Mouse (Mus musculus): ENCODE results near the gene Cdyl. TPM values are rescaled to one million over a fixed set of nuclear protein-coding genes. Genes with fewer than 3 reads are reported as not detected.
"Not testable (repeated sequence)": the region's sequence is repeated elsewhere in the genome, so short reads cannot be mapped to it uniquely, and the experiment has no call there.

The Cdyl gene
- total RNA-seq, 2 experiments from 2014 or later = 20.5 to 26.4 TPM

DNA sequence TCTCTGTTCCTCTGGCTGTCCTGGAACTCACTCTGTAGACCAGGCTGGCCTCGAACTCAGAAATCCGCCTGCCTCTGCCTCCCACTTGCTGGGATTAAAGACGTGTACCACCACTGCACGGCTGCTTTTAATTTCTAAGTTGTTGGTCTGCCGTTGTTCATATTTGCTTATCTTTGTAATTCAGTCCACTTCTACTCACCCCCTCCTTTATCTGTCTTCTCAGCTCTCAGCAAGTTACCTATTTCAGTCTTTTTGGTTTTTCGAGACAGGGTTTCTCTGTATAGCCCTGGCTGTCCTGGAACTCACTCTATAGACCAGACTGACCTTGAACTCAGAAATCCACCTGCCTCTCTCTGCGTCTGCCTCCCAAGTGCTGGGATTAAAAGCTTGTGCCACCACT lies 176.9 kb downstream of the Cdyl start:
- DNase-seq = not testable (repeated sequence)

DNA sequence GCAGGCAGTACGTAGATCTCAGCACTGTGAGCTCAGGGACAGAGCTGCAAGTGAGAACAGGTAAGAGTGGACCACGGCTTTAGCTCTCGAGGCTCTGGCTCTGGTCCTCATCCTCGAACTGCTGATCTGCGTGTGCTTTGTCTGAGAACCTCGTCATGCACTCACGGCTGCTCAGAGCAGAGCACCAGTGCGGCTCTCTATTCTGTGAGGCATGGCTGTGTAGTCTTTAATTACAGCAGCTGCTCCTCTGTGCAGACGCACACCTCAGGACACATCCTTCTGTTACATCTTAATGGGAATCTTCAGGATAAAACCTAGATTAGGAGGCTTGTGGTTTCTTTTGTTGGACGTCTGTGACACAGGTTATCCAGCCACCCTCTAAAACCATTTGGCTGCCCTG lies 180.5 kb downstream of the Cdyl start:
- no peak for DNase-seq

DNA sequence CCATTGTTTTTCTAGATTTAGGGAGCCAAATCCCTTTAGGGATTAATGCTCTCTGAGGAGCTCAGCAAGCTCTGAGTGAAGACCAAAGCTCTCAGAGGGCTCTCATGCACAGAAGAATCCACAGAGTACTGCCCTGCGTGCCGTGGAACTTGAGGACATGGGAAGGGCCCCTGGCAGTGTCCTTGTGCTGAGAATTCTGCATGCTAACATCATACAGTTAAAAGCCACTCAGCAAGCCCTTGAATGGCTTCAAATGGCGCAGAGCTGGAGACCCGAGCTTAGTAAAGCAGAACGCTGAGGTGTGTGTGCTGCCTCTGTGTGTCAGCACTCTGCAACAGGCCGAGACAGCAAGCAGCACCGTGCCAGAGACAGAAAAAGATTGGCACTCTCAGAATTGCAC lies 183.8 kb downstream of the Cdyl start:
- no peak for DNase-seq

DNA sequence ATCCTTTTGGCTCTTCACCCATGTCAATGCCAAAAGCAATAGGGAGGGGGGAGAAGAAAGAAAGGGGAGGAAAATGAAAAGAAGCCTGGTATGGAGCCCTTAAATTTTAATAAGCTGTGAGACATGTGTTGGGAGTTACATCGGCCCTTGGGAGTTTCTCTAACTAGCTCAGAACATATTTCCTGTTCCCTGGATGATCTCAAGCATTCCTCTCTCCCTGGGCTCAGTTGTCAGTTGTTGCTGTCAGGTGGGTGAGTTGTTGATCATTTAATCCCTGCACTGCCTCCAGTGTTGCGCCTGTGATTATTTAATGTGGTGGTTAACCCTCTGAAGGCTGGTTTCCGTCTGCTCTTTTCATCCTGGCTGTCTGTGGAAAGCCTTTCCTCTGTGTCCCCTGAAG lies 185.7 kb downstream of the Cdyl start:
- no peak for DNase-seq

DNA sequence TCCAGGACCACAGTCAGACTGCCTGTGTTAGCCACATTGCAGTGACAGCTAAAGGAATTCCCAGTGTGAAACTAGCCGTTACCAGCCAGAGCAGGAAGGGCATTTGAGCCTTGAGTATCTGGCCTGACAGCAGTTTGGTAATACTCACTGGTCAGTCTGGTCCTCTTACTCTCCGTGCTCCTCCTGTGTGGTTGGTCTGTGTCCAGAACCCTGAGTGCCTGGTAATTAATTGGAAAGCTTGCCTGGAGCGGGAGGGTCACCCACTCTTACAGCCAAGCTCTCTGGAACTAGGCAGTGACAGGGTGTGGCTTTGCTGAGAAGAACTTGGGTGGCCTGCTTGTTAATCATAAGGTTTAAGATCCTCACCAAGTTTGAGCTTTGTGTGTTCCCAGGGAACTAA lies 189.1 kb downstream of the Cdyl start:
- DNase-seq = peak in 1 of 2 experiments; percentile 37

- no peak for DNase-seq
These were observed 191.9 kb downstream of the Cdyl start for GRCm38 (mm10) chr13:35851581-35851980.

GRCm38 (mm10) chr13:35852851-35853575 lies 193.4 kb downstream of the Cdyl start:
- DNase-seq = no peak

- no peak for DNase-seq
These were observed 197.9 kb downstream of the Cdyl start for GRCm38 (mm10) chr13:35857486-35857885.

DNA sequence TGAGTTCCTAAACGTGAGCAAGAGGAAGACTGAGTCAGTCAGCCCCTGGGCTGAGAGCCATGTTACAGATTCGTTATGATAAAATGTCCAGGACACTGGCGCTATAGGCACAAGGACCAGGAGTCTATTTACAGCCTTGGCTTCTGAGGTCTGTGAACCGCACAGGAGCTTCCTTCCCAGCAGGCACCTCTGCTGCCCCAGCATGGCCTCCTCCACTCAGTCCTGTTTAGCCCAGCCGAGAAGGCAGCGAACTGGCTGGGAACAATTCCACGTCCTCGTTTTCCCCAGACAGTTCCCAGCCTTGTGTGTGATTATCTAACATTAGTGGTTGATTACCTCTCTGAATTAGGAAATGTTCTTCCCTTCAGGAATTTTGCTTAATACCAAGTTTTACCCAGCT lies 201.3 kb downstream of the Cdyl start:
- peak; percentile 14 to 28 for DNase-seq

DNA sequence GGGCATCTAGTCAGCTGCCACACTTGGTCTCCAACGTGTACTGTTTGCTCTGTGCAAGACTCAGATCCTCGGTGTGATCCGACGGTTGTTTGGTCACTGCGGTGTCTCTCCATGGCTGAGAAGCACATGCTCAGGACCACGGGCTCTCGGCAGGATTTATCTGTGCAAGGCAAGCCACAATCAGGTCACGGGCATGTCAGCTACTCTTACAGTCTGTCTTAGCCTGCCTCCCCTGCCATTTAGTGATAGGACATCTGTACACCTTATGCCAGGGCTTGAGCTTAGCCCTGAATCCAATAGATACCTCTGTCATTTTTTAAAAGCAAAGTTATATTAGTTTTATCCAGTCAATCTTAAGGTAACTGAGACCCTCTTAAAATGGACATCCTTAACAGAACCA lies 211.0 kb downstream of the Cdyl start:
- DNase-seq = no peak

GRCm38 (mm10) chr13:35871107-35871506 lies 211.5 kb downstream of the Cdyl start:
- no peak for DNase-seq

GRCm38 (mm10) chr13:35875396-35875795 lies 215.8 kb downstream of the Cdyl start:
- no peak for DNase-seq

DNA sequence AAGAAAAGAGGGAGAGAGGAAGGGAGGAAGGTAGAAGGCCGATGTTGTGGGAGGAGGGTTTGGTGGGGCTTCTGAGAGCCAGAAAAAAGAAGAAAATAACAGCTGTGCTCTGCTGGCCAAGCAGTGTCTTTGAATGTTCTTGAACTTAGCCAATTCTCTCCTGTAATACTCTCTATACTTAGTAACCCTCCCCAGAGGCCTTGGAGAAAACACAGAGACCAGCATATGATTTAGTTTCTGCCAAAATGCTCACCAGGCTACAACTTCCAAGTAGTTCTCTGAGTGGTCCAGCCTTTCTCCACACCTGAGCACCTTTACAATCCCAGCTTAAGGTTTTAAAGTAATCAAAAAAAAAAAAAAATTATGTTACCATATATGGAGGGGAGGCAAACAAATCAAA lies 218.6 kb downstream of the Cdyl start:
- DNase-seq = no peak

DNA sequence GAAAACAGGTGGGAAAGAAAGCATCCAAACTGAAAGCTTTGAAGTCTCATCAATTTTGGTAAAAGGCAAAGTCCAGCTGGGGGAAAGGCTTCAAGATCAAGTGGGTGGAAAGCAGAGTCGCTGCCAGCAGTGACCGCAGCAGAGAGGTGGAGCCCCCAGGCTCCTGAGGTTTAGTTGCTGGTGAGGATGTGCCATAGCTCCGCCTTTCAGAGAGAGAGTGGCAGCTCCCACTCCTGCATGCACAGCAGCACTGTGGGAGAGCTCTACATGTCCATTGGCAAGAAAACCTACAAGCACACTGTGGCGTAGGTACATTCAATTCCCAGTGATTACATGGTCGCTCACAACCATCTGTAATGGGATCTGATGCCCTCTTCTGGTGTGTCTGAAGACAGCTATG lies 219.4 kb downstream of the Cdyl start:
- no peak for DNase-seq

DNA sequence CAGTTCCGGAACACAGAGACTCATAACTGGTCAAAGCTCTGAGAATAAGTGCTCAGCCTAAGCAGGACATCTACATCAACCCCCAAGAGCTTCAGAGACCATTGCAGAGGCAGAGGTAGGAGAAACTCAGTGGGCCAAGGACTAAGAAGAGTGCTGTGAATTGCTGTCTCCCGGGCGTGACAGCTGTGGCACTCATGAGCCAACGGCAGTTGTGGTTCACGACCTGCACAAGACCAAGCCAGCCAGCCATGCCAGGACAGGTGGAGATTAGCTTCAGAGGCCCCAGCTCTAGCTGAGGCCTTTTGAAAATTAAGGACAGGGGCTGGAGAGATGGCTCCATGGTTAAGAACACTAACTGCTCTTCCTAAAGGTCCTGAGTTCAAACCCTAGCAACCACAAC lies 219.9 kb downstream of the Cdyl start:
- no peak for DNase-seq

DNA sequence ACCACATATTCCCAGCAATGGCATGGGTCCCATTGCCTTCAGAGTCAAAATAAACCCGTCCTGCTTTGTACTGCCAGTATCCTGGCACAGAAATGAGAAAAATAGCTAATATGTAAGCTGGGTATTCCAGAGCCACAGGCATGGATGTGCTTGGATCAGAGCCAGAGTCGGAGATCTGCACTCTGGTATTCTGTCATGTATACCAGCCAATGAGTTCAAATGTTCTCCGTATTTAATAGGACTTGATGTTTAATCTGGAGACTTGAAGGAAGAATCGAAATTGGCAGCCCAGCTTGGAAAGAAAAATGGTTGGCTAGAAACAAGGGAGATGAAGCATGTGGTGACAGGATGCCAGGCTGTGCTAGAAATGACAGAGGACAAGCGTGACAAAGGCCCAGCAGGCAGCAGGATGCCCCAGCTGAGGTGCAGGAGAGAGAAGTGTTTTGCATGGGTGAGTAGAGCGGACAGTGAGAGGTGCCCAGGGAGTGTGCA lies 221.0 kb downstream of the Cdyl start:
- no peak for DNase-seq

DNA sequence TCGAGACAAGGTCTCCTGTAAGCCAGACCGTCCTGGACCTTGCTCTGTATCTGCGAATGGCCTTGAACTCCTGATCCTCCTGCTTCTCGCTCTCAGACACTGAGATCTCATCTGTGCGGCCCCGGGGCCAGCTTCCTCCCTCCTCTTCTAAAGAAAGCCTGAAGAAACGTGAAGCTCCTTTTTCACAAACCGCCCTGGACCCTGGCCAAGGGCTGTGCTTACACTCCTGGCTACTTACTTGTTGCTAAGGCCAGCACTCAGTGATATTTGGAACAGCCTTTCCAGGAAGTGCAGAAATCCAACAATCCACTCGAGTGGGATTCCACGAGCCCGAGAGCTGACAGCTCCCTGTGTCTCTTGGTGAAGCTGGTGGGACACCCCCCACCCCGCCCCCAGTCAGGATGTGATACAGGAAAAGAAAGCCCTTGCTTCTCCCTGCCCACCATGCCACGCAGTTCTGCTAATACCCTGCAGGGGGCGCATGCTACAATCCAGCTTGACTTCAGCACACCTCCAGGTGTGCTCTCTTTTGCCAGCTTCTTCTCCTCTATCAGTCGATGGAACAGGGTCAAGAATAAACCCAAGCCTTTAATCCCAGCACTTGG lies 226.6 kb downstream of the Cdyl start:
- peak; percentile 69 to 74 for DNase-seq

DNA sequence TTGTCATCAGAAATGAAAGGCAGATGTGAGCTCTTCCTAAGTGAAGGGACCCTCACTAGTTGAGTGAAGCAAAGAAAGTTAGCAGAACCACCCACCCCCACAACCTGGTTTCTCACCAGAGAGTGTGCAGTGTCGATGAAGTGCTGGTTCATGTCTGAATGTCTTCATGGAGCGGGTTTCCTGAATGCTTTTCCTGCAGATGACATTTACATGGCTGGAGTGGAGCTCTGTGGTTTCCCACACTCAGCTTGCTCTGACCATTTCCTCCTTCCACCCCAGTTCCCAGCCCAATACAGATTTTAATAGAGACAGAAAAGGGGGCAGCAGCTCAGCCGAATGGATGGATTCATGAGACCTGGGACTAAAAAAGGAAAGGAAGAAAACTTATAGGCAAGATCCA lies 233.2 kb downstream of the Cdyl start:
- no peak for DNase-seq

DNA sequence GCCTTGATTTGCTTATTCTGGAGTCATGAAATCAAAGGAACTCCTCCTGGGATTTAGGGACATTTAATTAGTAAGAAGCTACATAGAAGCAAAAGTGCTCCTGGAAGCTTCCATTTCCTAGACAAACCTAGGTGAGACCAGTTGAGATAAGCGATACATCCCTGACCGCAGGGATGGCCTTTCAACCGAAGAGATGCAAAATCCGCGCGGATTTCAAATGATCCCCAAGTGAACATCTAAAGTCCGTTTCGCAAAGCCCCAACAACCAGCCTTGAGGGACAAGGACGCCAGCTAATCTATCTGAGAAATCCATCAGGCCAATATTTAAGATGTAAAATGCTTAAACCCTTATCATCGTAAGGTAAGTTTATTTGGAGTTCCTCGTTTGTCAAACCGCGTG lies 245.7 kb downstream of the Cdyl start:
- peak; percentile 5 to 15 for DNase-seq

GRCm38 (mm10) chr13:35905879-35906481 lies 246.3 kb downstream of the Cdyl start, which contains the start of gene Rpp40:
TSS of gene Rpp40 (minus strand) at chr13:35906359.
- peak; percentile 91 to 92 for DNase-seq

DNA sequence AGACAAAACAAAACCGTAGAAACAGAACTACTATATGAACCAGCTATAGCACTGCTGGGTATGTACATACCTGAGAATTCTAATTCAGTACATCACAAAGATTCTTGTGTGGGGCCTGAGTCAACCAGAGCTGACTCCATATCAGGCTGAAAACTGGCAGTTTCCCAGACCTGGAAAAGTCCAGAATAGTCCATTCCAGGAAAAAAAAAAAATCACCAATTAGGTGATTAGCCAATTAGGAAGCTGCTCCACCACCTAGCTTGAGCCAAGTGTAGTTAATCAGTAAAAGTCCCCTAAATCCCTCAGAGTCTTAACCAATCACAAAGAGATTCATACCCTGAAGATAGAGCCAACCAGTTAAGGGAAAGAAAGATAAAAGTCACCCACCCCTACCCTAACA lies 251.8 kb downstream of the Cdyl start:
- DNase-seq = no peak

All from adrenal gland, postnatal 36 days (tissue).